Mouse (Mus musculus) left cerebral cortex, adult 8-10 months (tissue): ENCODE results near the gene Bax. TPM values are rescaled to one million over a fixed set of nuclear protein-coding genes. Genes with fewer than 3 reads are reported as not detected.

ENCODE experiments used
- DNase-seq, 2 experiments: peaks; one replicate each; pipeline ENCODE4 v3.0.0; 2022; ENCODE audit warnings: low spot score in 2 of 2
- microRNA-seq, 2 experiments: library from miRNA; unstranded; fragments of <30 nt; microRNA quantifications; one replicate each; pipeline ENCODE4 v1.2.0; 2022
- total RNA-seq, 4 experiments: library from RNA; stranded (reverse); gene quantifications; 2 replicates each; pipeline ENCODE4 v1.2.4; 2022

Bax gene
- total RNA-seq, 4 experiments from 2014 or later = 57.8 to 78.7 (median 67.0) TPM

DNA sequence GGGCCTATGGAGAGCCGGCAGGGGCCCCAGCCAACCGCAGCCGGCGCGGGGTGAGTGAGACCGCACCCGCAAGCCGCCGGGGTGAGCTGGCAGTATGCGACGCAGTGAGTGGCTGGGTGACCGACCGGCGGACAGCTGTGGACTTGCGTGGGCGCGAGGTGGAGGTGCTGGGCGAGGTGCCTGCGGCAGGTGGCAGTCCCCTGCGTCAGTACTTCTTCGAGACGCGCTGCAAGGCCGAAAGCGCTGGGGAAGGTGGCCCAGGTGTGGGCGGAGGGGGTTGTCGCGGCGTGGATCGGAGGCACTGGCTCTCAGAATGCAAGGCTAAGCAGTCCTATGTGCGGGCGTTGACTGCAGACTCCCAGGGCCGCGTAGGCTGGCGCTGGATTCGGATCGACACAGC, 51.1 kb downstream of the Bax start:
- DNase-seq = no peak

GRCm38 (mm10) chr7:45414740-45415224, 51.9 kb downstream of the Bax start:
- no peak for DNase-seq

- no peak for DNase-seq
Observed at GRCm38 (mm10) chr7:45413864-45414739, 52.6 kb downstream of the Bax start.

- DNase-seq = no peak
Observed at GRCm38 (mm10) chr7:45413113-45413863, 53.4 kb downstream of the Bax start, which contains the start of gene Ntf5. Gene Ntf5, plus strand, starts transcription at chr7:45413695.

GRCm38 (mm10) chr7:45412421-45412820, 54.3 kb downstream of the Bax start:
- DNase-seq = no peak

Small RNA genes within 50 kb of the gene (microRNA-seq; reads per million reads assigned to microRNA genes)
- 0 reads per million in 2 experiments for gene Gm22133

Other genes starting within 250 kb of the Bax start
- gene Cd37, start 227.8 kb downstream of the Bax start, total RNA-seq = 10 to 100 TPM in 2 of 4 experiments, 1 to 10 TPM in 2; 5.0 to 18.9 (median 11.9) TPM
- gene Slc6a16, start 225.8 kb downstream of the Bax start, total RNA-seq = 1 to 10 TPM; 1.6 to 2.6 (median 2.1) TPM
- under 1 TPM in 3 of 4 experiments, not detected in 1; 0.19 to 0.55 (median 0.34) TPM for gene Slc6a21, start 189.4 kb downstream of the Bax start, total RNA-seq
- 10 to 100 TPM; 23.9 to 27.8 (median 25.1) TPM for gene Trpm4, start 133.1 kb downstream of the Bax start, total RNA-seq
- gene Hrc, start 131.6 kb downstream of the Bax start, total RNA-seq = 1 to 10 TPM in 1 of 4 experiments, under 1 TPM in 3; 0.26 to 1.1 (median 0.78) TPM
- 100 to 1,000 TPM; 137 to 162 (median 150) TPM for gene Ppfia3, start 99.9 kb downstream of the Bax start, total RNA-seq
- gene Lin7b, start 96.3 kb downstream of the Bax start, total RNA-seq = 100 to 1,000 TPM; 139 to 172 (median 159) TPM
- gene Snrnp70, start 71.2 kb downstream of the Bax start, total RNA-seq = 100 to 1,000 TPM; 295 to 398 (median 356) TPM
- under 1 TPM in 1 of 4 experiments, not detected in 3; 0.14 TPM for gene Kcna7, start 61.2 kb downstream of the Bax start, total RNA-seq
- under 1 TPM in 2 of 4 experiments, not detected in 2; 0.36 to 0.39 TPM for gene Ntf5, start 53.2 kb downstream of the Bax start, total RNA-seq
- gene Lhb, start 46.1 kb downstream of the Bax start, total RNA-seq = not detected
- gene Gys1, start 32.1 kb downstream of the Bax start, total RNA-seq = 10 to 100 TPM; 14.7 to 16.4 (median 15.1) TPM
- gene Ruvbl2, start 28.8 kb downstream of the Bax start, total RNA-seq = 10 to 100 TPM; 30.0 to 37.5 (median 32.0) TPM
- gene Ftl1, start 7.0 kb downstream of the Bax start, total RNA-seq = 100 to 1,000 TPM; 206 to 283 (median 229) TPM
- not detected for gene Tulp2, start 15.0 kb upstream of the Bax start, total RNA-seq
- 1 to 10 TPM in 3 of 4 experiments, not detected in 1; 1.9 to 3.2 (median 2.9) TPM for gene Gm45808, start 19.9 kb upstream of the Bax start, total RNA-seq
- gene Dhdh, start 21.9 kb upstream of the Bax start, total RNA-seq = 1 to 10 TPM; 5.9 to 7.0 (median 6.3) TPM
- gene Nucb1, start 43.5 kb upstream of the Bax start, total RNA-seq = 100 to 1,000 TPM in 3 of 4 experiments, 10 to 100 TPM in 1; 97.8 to 121 (median 110) TPM
- gene Ppp1r15a, start 59.4 kb upstream of the Bax start, total RNA-seq = 10 to 100 TPM; 16.0 to 27.0 (median 22.4) TPM
- 1 to 10 TPM; 3.0 to 5.1 (median 4.0) TPM for gene Plekha4, start 59.4 kb upstream of the Bax start, total RNA-seq
- 1 to 10 TPM in 2 of 4 experiments, under 1 TPM in 1, not detected in 1; 0.72 to 2.6 (median 1.2) TPM for gene Hsd17b14, start 88.0 kb upstream of the Bax start, total RNA-seq
- gene Bcat2, start 103.3 kb upstream of the Bax start, total RNA-seq = 10 to 100 TPM; 19.3 to 21.1 (median 19.9) TPM
- not detected for gene Fgf21, start 148.6 kb upstream of the Bax start, total RNA-seq
- gene Fut1, start 150.4 kb upstream of the Bax start, total RNA-seq = under 1 TPM in 1 of 4 experiments, not detected in 3; 0.21 TPM
- gene Izumo1, start 154.9 kb upstream of the Bax start, total RNA-seq = not detected
- gene Rasip1, start 160.6 kb upstream of the Bax start, total RNA-seq = 1 to 10 TPM; 5.9 to 7.6 (median 6.6) TPM
- 1 to 10 TPM; 3.5 to 6.0 (median 5.6) TPM for gene Mamstr, start 173.1 kb upstream of the Bax start, total RNA-seq
- gene Fut2, start 199.5 kb upstream of the Bax start, total RNA-seq = under 1 TPM in 1 of 4 experiments, not detected in 3; 0.59 TPM
- 1 to 10 TPM; 7.6 to 8.7 (median 8.2) TPM for gene Ntn5, start 217.1 kb upstream of the Bax start, total RNA-seq
- 1 to 10 TPM in 1 of 4 experiments, under 1 TPM in 3; 0.63 to 1.1 (median 0.87) TPM for gene Sec1, start 227.5 kb upstream of the Bax start, total RNA-seq
- 100 to 1,000 TPM; 230 to 247 (median 241) TPM for gene Car11, start 232.9 kb upstream of the Bax start, total RNA-seq
- 100 to 1,000 TPM; 164 to 236 (median 186) TPM for gene Dbp, start 238.2 kb upstream of the Bax start, total RNA-seq
- 100 to 1,000 TPM; 340 to 384 (median 357) TPM for gene Rpl18, start 248.6 kb upstream of the Bax start, total RNA-seq